Mouse (Mus musculus) lung, embryonic 16.5 days (tissue): Measurements from ENCODE around the gene Sphk2. TPM values are rescaled to one million over a fixed set of nuclear protein-coding genes. Genes with fewer than 3 reads are reported as not detected.

Experiments
- ATAC-seq: fragments of 200-750 bp; cut with Nextera tagmentation; 2 replicates; pipeline ENCODE4 v1.8.0; 2017; ENCODE audit warnings: low read depth, mild to moderate bottlenecking, moderate library complexity
- H3K27ac ChIP-seq: fragments of 300-500 bp; sonication (generic); 2 replicates; pipeline ENCODE4 v1.5.1; 2014; ENCODE audit warnings: mild to moderate bottlenecking, control low read depth, low read length
- H3K27me3 ChIP-seq: fragments of 300-500 bp; sonication (generic); 2 replicates; pipeline ENCODE4 v1.6.1; 2014; ENCODE audit warnings: low read depth, low read length, mixed read lengths; ENCODE audit not compliant: control insufficient read depth, insufficient read depth
- H3K36me3 ChIP-seq: fragments of 300-500 bp; sonication (generic); 2 replicates; pipeline ENCODE4 v1.6.1; 2014; ENCODE audit warnings: low read length; ENCODE audit not compliant: control insufficient read depth, insufficient read depth
- H3K4me1 ChIP-seq: fragments of 300-500 bp; sonication (generic); replicated peaks from 2 replicates; pipeline ENCODE4 v1.6.1; 2014; ENCODE audit warnings: low read length, mixed read lengths; ENCODE audit not compliant: control insufficient read depth, insufficient read depth
- H3K4me2 ChIP-seq: fragments of 300-500 bp; sonication (generic); 2 replicates; pipeline ENCODE4 v1.6.1; 2014; ENCODE audit warnings: low read depth, low read length, control low read depth
- H3K4me3 ChIP-seq: fragments of 300-500 bp; sonication (generic); 2 replicates; pipeline ENCODE4 v1.5.1; 2014; ENCODE audit warnings: mild to moderate bottlenecking, low read length, control low read depth
- H3K9ac ChIP-seq: fragments of 300-500 bp; sonication (generic); 2 replicates; pipeline ENCODE4 v1.6.1; 2014; ENCODE audit warnings: low read length, control low read depth
- H3K9me3 ChIP-seq: fragments of 300-500 bp; sonication (generic); 2 replicates; pipeline ENCODE4 v1.6.1; 2016; ENCODE audit warnings: low read length; ENCODE audit not compliant: control insufficient read depth
- WGBS: fragments of 180-500 bp; shearing (Covaris S2); extraction: QIAGEN DNeasy Blood & Tissue Kit; methylation state at CpG from one replicate; pipeline ENCODE4 v1.1.7; 2014; 5-methylcytosine and 5-hydroxymethylcytosine counted together
- polyA plus RNA-seq: library from polyadenylated mRNA; unstranded; fragments of >200 nt; fragmentation: Nextera tagmentation; extraction: Ambion mirVana; gene quantifications from 2 replicates; pipeline ENCODE4 v1.2.1, GENCODE M21; 2015

Gene Sphk2
- polyA plus RNA-seq, 1 experiment from 2014 or later: 28.9 TPM

DNA sequence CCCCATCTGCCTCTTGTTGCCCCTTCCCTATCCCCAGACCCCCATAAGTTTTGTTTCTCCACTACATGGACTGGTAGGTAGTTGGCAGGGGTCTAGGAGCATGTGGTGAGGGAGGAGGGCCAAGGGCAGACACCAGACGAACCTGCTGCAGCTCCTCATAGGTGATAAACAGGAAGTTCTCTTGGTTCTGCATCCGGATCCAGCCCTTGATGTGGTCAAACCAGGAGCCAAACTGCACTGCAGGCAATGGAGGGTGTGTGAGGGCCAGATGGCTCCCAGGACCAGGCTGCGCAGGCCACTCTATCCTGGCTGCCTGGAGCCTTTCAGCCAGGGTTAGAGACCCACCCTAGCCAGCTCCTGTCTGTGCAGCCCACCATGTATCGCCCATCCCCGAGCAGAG is 15.7 kb upstream of the Sphk2 start:
- Histone ChIP-seq H3K27me3 (no peaks in the 10 kb centered on the region), H3K9ac (no peak overlapping the region), H3K27ac (no peak overlapping the region), H3K9me3 (no peaks in the 10 kb centered on the region), H3K4me2 (no peak overlapping the region), H3K4me3 (no peak overlapping the region), H3K36me3 (0 out of 2 replicates have a peak, but pooled peaks cover 3% of the 10 kb centered on the region), H3K4me1 (no peaks in the 10 kb centered on the region)
- 74% methylated on average over 5 of the region's 5 CpGs for WGBS
- ATAC-seq: no peak

- no peak overlapping the region for H3K27ac ChIP-seq
Measured at GRCm38 (mm10) chr7:45730727-45731431, 13.1 kb upstream of the Sphk2 start.

GRCm38 (mm10) chr7:45727625-45728024 is 9.8 kb upstream of the Sphk2 start:
- no peak overlapping the region for H3K4me2 ChIP-seq
- no peaks in the 10 kb centered on the region for H3K4me1 ChIP-seq
- H3K27me3 ChIP-seq: no peaks in the 10 kb centered on the region
- WGBS: 55% methylated on average over 3 of the region's 3 CpGs
- H3K9ac ChIP-seq: no peak overlapping the region
- no peak overlapping the region for H3K27ac ChIP-seq
- H3K4me3 ChIP-seq: no peak overlapping the region
- H3K36me3 ChIP-seq: peaks cover 22% of the 10 kb centered on the region
- H3K9me3 ChIP-seq: no peaks in the 10 kb centered on the region
- no peak for ATAC-seq

More at GRCm38 (mm10) chr7:45730727-45731431, 13.1 kb upstream of the Sphk2 start:
- Histone ChIP-seq H3K4me3 (no peak overlapping the region), H3K9ac (no peak overlapping the region), H3K9me3 (no peaks in the 10 kb centered on the region), H3K36me3 (0 out of 2 replicates have a peak, but pooled peaks cover 8% of the 10 kb centered on the region), H3K4me1 (no peaks in the 10 kb centered on the region), H3K27me3 (no peaks in the 10 kb centered on the region), H3K4me2 (no peak overlapping the region)
- WGBS: 19% methylated on average over 16 of the region's 16 CpGs
- ATAC-seq: peak; percentile 26; the same call in 1 of the 2 replicates

DNA sequence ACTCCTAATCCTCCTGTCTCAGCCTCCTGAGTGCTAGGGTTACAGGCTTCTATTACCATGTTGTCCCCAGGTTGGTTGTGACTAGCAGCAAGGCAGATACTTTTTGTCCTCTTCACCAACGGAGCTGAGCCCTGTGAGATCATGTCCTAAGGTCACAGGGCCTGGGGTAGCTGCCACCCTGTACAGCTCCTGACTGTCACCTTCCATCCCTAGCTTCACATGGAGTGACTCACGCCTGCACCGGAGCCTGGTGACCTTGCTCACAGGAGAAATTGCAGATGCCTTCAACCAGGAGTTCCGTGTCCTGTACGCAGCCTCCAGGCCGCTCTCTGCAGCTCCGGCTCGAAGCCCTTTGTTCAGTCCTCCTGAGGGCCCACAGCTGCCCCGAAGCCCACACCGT is 8.6 kb upstream of the Sphk2 start:
- Histone ChIP-seq H3K4me3 (no peak overlapping the region), H3K9me3 (no peaks in the 10 kb centered on the region), H3K27me3 (no peaks in the 10 kb centered on the region), H3K27ac (no peak overlapping the region), H3K4me1 (no peaks in the 10 kb centered on the region), H3K9ac (no peak overlapping the region), H3K4me2 (no peak overlapping the region), H3K36me3 (peaks cover 24% of the 10 kb centered on the region)
- no peak for ATAC-seq
- WGBS: 89% methylated on average over 10 of the region's 10 CpGs

GRCm38 (mm10) chr7:45725713-45726112 is 7.9 kb upstream of the Sphk2 start, which contains the start of gene Spaca4:
TSS of gene Spaca4 (minus strand) at chr7:45725813.
- whole genome bisulfite sequencing: 88% methylated on average over 11 of the region's 11 CpGs
- Histone ChIP-seq H3K4me1 (no peaks in the 10 kb centered on the region), H3K4me3 (no peak within 1 kb of the TSS), H3K36me3 (peaks cover 30% of the 10 kb centered on the region), H3K9ac (no peak within 1 kb of the TSS), H3K4me2 (no peak within 1 kb of the TSS), H3K9me3 (no peaks in the 10 kb centered on the region), H3K27me3 (no peaks in the 10 kb centered on the region), H3K27ac (no peak within 1 kb of the TSS)
- ATAC-seq: no peak

- WGBS: 84% methylated on average over 9 of the region's 9 CpGs
- Histone ChIP-seq H3K9me3 (no peaks in the 10 kb centered on the region), H3K4me1 (no peaks in the 10 kb centered on the region), H3K9ac (no peak overlapping the region), H3K27me3 (no peaks in the 10 kb centered on the region), H3K27ac (no peak overlapping the region), H3K4me3 (no peak overlapping the region), H3K36me3 (peaks cover 34% of the 10 kb centered on the region), H3K4me2 (no peak overlapping the region)
- no peak for ATAC-seq
Measured at GRCm38 (mm10) chr7:45725151-45725550, 7.3 kb upstream of the Sphk2 start.

DNA sequence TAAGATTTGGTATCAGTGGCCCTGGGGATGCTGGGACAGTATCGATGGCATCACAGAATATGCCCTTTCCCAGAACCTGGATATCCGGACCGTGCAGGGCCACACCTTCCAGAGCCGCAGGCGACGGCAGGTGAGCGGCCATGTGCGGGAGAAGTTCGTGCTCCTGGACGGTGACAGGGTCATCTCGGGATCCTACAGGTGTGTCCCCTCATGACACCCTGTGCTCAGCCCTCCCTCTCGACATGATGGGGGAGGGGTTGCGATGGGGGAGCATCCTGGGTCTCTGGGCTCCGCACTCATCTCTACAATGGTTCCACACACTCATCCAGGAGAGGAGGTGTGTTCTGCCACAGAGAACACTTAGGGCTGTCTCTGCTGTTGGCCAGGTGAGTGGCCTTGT is 6.0 kb upstream of the Sphk2 start:
- no peak overlapping the region for H3K4me3 ChIP-seq
- no peaks in the 10 kb centered on the region for H3K9me3 ChIP-seq
- peaks cover 8% of the 10 kb centered on the region for H3K4me1 ChIP-seq
- no peak overlapping the region for H3K4me2 ChIP-seq
- peaks cover 41% of the 10 kb centered on the region for H3K36me3 ChIP-seq
- H3K27me3 ChIP-seq: no peaks in the 10 kb centered on the region
- 88% methylated on average over 14 of the region's 14 CpGs for WGBS
- ATAC-seq: no peak
- no peak overlapping the region for H3K9ac ChIP-seq
- H3K27ac ChIP-seq: no peak overlapping the region

- WGBS: 82% methylated on average over 4 of the region's 4 CpGs
Measured at GRCm38 (mm10) chr7:45723301-45723700, 5.5 kb upstream of the Sphk2 start.

GRCm38 (mm10) chr7:45722348-45722713 is 4.5 kb upstream of the Sphk2 start:
- Histone ChIP-seq H3K9me3 (no peaks in the 10 kb centered on the region), H3K9ac (0 out of 2 replicates have a peak overlapping the region, but pooled peaks have one; percentile 14), H3K27ac (no peak overlapping the region), H3K36me3 (peaks cover 40% of the 10 kb centered on the region), H3K4me1 (peaks cover 8% of the 10 kb centered on the region), H3K4me3 (no peak overlapping the region), H3K4me2 (no peak overlapping the region), H3K27me3 (no peaks in the 10 kb centered on the region)
- WGBS: 76% methylated on average over 13 of the region's 13 CpGs
- no peak for ATAC-seq

More at GRCm38 (mm10) chr7:45723301-45723700, 5.5 kb upstream of the Sphk2 start:
- H3K27ac ChIP-seq: no peak overlapping the region
- no peak for ATAC-seq
- H3K4me1 ChIP-seq: peaks cover 8% of the 10 kb centered on the region
- no peak overlapping the region for H3K4me2 ChIP-seq
- no peaks in the 10 kb centered on the region for H3K27me3 ChIP-seq
- H3K9ac ChIP-seq: no peak overlapping the region
- H3K9me3 ChIP-seq: no peaks in the 10 kb centered on the region
- peaks cover 40% of the 10 kb centered on the region for H3K36me3 ChIP-seq
- no peak overlapping the region for H3K4me3 ChIP-seq
